In the genomic region with DNA sequence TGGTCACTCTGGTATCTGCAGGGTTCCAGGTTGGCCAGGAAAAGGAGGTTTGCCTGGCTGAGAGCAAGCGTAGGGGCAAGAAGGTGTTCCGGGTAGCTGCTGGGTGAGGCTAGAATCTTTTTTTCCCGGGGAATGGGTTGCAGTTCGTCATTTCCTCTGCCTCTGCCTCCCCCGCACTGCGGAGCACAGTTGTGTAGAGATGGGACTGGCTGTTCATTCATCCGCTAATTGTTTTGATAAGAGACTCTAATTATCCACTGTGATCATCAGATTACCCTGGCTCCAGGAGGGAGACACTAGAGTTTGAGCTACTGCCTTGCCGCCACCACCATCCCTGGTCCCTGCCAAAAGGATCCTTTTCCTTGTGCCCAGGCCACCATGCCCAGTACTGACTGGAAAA, we compare ENCODE assay signal across 9 mouse cellular contexts.
DNase-seq lines count a peak whose midpoint lies in the region; ATAC-seq and TF ChIP-seq lines count a peak whose summit lies in the region.
"Had no signal": no experiment of that assay in that cellular context is flagged by ENCODE, and none has a peak within 500 bp of the region (broad histone marks: within the 10 kb centered on the region; RNA-seq: fewer than 3 reads in every experiment).

No protein-coding gene starts in this region.

- no peak overlapping the region for H3K27ac ChIP-seq in lung, postnatal 0 days (ENCODE audit: low read length)
- peak overlapping the region; percentile 5; the same call in 1 of the 2 replicates for H3K27ac ChIP-seq in forebrain, embryonic 16.5 days (ENCODE audit: low read length)
- peak overlapping the region; percentile 66 for H3K27ac ChIP-seq in hindbrain, embryonic 14.5 days
- H3K27ac ChIP-seq in stomach, embryonic 14.5 days (ENCODE audit: low read length): peak overlapping the region; percentile 49; the same call in 1 of the 2 replicates

- H3K4me2 ChIP-seq in lung, postnatal 0 days (replicated peaks; ENCODE audit: low read depth, low read length): no peak overlapping the region
- no peak overlapping the region for H3K4me2 ChIP-seq in forebrain, embryonic 16.5 days (ENCODE audit: low read length)
- no peak overlapping the region for H3K4me2 ChIP-seq in hindbrain, embryonic 14.5 days (replicated peaks)
- no peak overlapping the region for H3K4me2 ChIP-seq in stomach, embryonic 14.5 days (replicated peaks; ENCODE audit: low read depth, low read length)

- no peak overlapping the region for H3K4me3 ChIP-seq in lung, postnatal 0 days (ENCODE audit: low read depth, low read length)
- H3K4me3 ChIP-seq in forebrain, embryonic 16.5 days (replicated peaks; ENCODE audit: low read length): no peak overlapping the region
- no peak overlapping the region for H3K4me3 ChIP-seq in hindbrain, embryonic 14.5 days (replicated peaks; ENCODE audit: low read length)
- no peak overlapping the region for H3K4me3 ChIP-seq in stomach, embryonic 14.5 days (ENCODE audit: low read depth, low read length)

- H3K4me1 ChIP-seq in lung, postnatal 0 days (ENCODE audit: insufficient read depth, low read depth, low read length): peaks cover 7% of the 10 kb centered on the region; the same call in 1 of the 2 replicates
- H3K4me1 ChIP-seq in forebrain, embryonic 16.5 days (replicated peaks; ENCODE audit: control insufficient read depth, insufficient read depth, low read length): peaks cover 60% of the 10 kb centered on the region
- H3K4me1 ChIP-seq in hindbrain, embryonic 14.5 days (replicated peaks; ENCODE audit: control insufficient read depth, insufficient read depth, low read length): peaks cover 71% of the 10 kb centered on the region
- H3K4me1 ChIP-seq in stomach, embryonic 14.5 days (ENCODE audit: control insufficient read depth, insufficient read depth, low read length): peaks cover 60% of the 10 kb centered on the region

- no peak for TF ChIP-seq EP300 in lung, postnatal 0 days (IDR thresholded peaks at IDR 0.05)

- no peak for DNase-seq in lung, postnatal 0 days (ENCODE audit: low spot score)
- DNase-seq in lung, postnatal 25 days (ENCODE audit: low spot score): no peak
- no peak for DNase-seq in hindbrain, embryonic 14.5 days (ENCODE audit: low spot score)
- DNase-seq in urinary bladder, adult 2 months (ENCODE audit: low spot score): no peak
- no peak for DNase-seq in gastrocnemius, postnatal 10 days
- DNase-seq: cerebellum, postnatal 10 days; gastrocnemius, postnatal 25 days had no signal

- no peaks in the 10 kb centered on the region for H3K36me3 ChIP-seq in lung, postnatal 0 days (ENCODE audit: insufficient read depth, low read length)
- H3K36me3 ChIP-seq in forebrain, embryonic 16.5 days (ENCODE audit: control insufficient read depth, insufficient read depth): no peaks in the 10 kb centered on the region
- H3K36me3 ChIP-seq in hindbrain, embryonic 14.5 days (replicated peaks; ENCODE audit: control insufficient read depth, insufficient read depth): no peaks in the 10 kb centered on the region
- no peaks in the 10 kb centered on the region for H3K36me3 ChIP-seq in stomach, embryonic 14.5 days (ENCODE audit: control insufficient read depth, insufficient read depth, low read length)

- no peaks in the 10 kb centered on the region for H3K9me3 ChIP-seq in lung, postnatal 0 days (ENCODE audit: low read length)
- no peaks in the 10 kb centered on the region for H3K9me3 ChIP-seq in forebrain, embryonic 16.5 days (ENCODE audit: control insufficient read depth, low read length)
- no peaks in the 10 kb centered on the region for H3K9me3 ChIP-seq in hindbrain, embryonic 14.5 days (ENCODE audit: control insufficient read depth, low read length)
- no peaks in the 10 kb centered on the region for H3K9me3 ChIP-seq in stomach, embryonic 14.5 days (ENCODE audit: control insufficient read depth, low read depth, low read length)

- H3K27me3 ChIP-seq in lung, postnatal 0 days (replicated peaks; ENCODE audit: insufficient read depth, low read length): no peaks in the 10 kb centered on the region
- no peaks in the 10 kb centered on the region for H3K27me3 ChIP-seq in forebrain, embryonic 16.5 days (replicated peaks; ENCODE audit: control insufficient read depth, insufficient read depth, low read length)
- no peaks in the 10 kb centered on the region for H3K27me3 ChIP-seq in hindbrain, embryonic 14.5 days (ENCODE audit: control insufficient read depth, insufficient read depth, low read length)
- no peaks in the 10 kb centered on the region for H3K27me3 ChIP-seq in stomach, embryonic 14.5 days (ENCODE audit: control insufficient read depth, insufficient read depth, low read length)

- peak; percentile 27 for ATAC-seq in lung, postnatal 0 days
- no peak for ATAC-seq in forebrain, embryonic 16.5 days
- no peak for ATAC-seq in hindbrain, embryonic 14.5 days (ENCODE audit: low FRiP score)
- ATAC-seq in stomach, embryonic 14.5 days (ENCODE audit: insufficient number of reproducible peaks, insufficient read depth, low FRiP score, low read depth): no peak

- TF ChIP-seq CTCF in lung, postnatal 0 days (IDR thresholded peaks at IDR 0.05): no peak

- WGBS in lung, postnatal 0 days: 55% methylated on average over 8 of the region's 8 CpGs
- 34% methylated on average over 8 of the region's 8 CpGs for WGBS in forebrain, embryonic 16.5 days
- WGBS in hindbrain, embryonic 14.5 days: 32% methylated on average over 8 of the region's 8 CpGs
- WGBS in stomach, embryonic 14.5 days: 32% methylated on average over 8 of the region's 8 CpGs

- no peak overlapping the region for H3K9ac ChIP-seq in lung, postnatal 0 days (replicated peaks; ENCODE audit: low read depth)
- H3K9ac ChIP-seq in forebrain, embryonic 16.5 days (replicated peaks; ENCODE audit: low read depth, low read length): no peak overlapping the region; the same call in 1 of the 2 replicates
- H3K9ac ChIP-seq in hindbrain, embryonic 14.5 days: 0 out of 2 replicates have a peak overlapping the region, but pooled peaks have one; percentile 26
- H3K9ac ChIP-seq in stomach, embryonic 14.5 days (replicated peaks; ENCODE audit: low read depth, low read length): no peak overlapping the region
